Mouse (Mus musculus) right cerebral cortex, postnatal 25 days (tissue): ENCODE results near the gene Ttc7b.
A peak's percentile ranks its signal among the peaks of the same experiment; 100 is the strongest.

Experiments used
- DNase-seq: peaks from one replicate; pipeline ENCODE4 v3.0.0; 2022

The Ttc7b gene

GRCm38 (mm10) chr12:100406094-100406493 is 114.5 kb downstream of the Ttc7b start:
- DNase-seq, result no peak

- no peak for DNase-seq
Measured at GRCm38 (mm10) chr12:100405512-100406030, 115.1 kb downstream of the Ttc7b start.

DNA sequence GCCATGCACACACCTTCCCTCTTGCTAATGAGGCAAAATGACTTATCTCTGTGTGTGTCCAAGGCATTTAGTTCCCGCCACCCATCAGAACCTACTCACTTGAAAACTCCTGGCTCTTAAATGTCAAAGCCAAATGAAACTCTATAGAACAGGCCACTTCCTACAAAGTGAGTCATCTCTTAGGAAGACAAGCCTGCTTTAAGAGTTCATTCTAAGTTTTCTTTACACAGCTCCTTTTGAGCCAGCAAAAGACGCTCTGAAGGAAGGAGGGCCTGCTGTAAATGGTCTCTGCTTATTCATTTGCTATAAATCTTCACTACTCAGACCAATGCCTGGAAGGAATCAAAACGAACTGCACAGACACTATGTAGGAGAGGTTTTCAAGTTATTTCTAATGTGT is 116.2 kb downstream of the Ttc7b start:
- DNase-seq, result no peak

- DNase-seq, result peak; percentile 27
Measured at GRCm38 (mm10) chr12:100403005-100403324, 117.7 kb downstream of the Ttc7b start.

DNA sequence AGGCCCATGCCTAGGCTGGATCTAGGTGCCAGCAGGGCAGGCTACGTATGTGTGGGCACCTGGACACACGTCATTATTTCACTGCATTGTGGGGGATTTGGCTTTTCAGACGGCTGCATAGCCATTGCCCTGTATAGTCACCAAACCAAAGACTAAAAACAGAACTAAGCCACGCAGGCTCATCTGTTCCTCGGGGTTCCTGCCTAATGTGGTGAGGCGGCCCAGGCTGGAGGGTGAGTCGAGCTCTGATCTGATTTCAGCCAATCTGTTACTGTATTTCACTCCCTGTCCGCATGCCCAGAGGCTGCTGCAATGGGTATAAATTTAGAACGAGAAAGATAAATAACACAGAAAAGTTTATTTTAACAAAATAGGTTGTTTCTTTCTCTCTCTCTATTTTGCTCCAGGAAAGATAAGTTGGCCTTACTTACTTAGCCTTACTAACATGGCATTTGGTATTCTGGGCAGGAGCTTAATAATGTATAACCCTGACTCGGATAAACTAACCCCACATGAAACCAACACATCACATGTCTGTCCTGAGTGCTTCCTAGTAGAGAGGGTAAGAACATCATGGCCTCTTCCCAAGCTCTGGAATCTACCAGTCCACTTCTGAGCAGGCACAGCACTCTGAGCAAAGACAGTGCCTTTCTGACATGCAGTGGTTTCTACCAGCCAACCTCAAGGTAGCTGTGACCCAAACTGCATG is 118.2 kb downstream of the Ttc7b start:
- DNase-seq, result no peak

DNA sequence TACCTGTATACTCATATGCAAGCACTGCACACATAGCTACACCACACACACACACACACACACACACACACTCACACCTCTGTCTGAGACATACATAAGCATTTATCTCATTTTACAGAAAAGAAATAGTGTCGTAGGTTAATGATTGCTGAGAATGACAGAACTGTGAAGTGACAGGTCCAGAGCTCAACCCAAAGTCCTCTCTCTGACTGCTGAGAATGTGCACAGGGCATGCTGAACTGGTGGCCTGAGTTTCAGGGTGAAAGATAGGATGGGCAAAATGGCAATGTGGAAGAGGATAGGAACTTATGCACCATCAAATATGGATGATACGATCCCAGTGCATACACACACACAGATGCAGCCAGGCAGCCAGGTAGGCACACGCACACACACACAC is 120.5 kb downstream of the Ttc7b start:
- no peak for DNase-seq

- DNase-seq, result no peak
Measured at GRCm38 (mm10) chr12:100399126-100399727, 121.4 kb downstream of the Ttc7b start.

GRCm38 (mm10) chr12:100398268-100398943 is 122.2 kb downstream of the Ttc7b start:
- no peak for DNase-seq

DNA sequence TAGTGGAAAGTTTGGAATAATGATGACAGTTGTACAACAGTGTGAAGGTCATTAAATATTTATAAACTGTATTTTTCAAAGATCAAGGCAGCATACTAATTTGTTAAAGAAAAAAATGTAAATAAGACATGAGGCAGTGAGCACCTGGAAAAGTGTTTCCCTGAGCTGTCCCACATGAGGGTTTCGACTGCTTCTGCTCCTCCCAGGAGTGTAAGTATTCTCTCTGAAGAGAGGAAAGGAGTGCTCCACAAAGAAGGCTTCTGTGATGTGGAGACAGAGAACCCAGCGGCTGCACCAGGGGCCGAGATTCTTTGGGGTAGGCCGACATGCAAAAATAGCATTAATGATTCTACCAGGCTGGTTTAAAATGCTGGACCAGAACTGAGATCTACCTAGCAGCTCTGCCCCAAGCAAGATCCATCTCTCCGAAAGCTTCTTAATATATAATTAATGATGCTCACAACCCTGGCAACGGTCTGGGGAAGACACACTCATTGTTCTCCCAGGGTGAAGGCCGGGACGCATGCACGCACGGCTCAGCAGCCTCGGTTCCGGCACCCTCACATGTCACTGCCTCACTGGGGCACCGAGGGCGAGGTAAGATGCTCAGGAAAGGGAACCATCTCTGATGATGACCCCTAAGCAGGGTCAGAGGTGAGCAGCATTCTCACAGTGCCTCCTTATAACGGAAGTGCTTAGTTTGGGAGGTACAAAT is 123.0 kb downstream of the Ttc7b start:
- DNase-seq, result no peak

DNA sequence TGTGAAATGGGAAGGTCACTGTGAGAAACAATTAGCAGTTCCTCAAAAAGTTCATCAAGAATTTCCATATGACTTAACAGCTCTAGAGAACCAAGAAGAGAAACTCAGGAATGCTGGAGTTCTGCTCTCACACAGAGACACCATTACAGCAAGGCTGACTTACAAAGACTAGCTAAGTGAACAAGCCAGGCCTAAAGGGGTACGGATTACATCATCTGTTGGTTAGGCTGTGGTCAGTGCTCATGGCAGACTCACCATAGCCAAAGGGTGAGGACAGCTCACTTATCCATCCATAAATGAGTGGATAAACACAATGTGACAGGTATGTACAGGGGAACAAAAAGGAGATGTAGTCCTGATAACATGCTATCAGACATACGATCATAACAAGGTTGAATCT is 123.8 kb downstream of the Ttc7b start:
- no peak for DNase-seq

DNA sequence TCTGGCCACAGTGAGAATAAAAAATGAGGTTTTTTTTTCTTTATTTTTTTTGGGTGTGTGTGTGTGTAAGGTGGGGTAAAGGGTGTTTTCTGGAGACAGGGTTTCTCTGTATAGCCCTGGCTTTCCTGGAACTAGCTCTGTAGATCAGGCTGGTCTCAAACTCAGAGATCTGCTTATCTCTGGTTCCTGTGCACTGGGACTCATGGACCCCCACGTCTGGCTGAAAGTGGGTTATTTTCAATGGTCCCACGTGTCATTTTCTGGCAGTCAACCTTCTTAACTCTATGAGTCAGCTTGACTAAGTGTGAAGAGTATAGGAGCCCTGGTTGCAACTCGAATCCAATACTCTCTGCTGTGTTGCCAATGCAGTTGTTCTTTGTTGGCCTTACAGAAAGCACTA is 127.1 kb downstream of the Ttc7b start:
- DNase-seq, result no peak

DNA sequence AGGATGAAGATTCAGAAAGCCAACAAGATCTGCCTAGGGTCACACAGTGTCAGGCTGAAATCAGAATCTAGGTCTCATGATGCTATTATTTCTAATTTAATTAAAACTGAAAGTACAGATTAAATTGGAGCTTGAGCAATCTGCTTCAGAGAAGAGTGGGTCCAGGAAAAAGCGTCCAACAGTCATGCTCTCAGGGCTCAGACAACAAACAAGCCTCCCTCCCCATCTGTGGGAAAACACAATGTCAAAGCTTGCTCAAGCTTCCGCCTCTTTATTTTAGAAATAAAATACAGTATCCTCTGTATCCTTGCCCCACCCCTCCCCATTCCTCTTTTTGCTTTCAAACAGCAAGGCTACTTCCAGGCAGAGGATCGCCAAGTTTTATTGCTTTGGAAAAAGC is 127.5 kb downstream of the Ttc7b start:
- DNase-seq, result no peak

DNA sequence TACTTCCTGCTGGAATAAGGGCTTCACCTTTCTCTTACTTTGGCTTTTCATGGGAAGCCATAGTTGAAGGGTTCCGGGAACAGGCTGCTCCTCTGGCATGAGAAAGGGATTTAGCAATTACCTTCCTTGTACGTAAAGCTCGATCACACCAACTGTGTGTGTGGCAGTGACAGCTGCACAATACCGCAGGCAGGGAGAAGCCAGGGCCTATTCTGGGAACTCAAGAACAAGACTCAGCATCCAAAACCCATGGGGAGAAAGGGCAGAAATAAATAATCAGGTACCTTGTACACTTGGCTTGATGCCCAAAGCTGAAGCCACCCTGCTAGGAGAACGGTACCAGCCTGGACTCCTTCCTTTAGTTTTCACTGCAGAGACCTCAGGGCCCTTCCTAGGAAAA is 128.2 kb downstream of the Ttc7b start:
- DNase-seq, result no peak

DNA sequence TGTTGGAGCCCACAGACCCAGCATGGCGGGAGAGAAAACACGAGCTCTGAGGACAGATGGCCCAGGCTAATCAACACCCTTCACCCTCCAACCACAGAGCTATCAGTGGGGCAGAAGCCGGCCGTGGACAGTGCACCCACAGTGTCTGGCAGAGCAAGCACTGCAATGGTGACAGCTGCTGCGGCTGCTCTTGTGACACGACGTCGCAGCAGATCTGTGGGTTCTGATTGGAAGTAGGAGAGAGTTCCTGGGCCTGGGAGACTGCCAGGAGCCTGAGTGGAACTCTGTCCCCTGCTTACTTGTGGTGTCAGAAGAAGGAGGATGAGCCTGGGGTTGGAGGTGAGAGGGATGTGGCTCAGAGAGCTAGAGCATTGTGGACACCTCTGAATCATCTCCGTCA is 128.7 kb downstream of the Ttc7b start:
- no peak for DNase-seq

GRCm38 (mm10) chr12:100389878-100390710 is 130.5 kb downstream of the Ttc7b start:
- no peak for DNase-seq

- no peak for DNase-seq
Measured at GRCm38 (mm10) chr12:100386259-100386658, 134.4 kb downstream of the Ttc7b start.

DNA sequence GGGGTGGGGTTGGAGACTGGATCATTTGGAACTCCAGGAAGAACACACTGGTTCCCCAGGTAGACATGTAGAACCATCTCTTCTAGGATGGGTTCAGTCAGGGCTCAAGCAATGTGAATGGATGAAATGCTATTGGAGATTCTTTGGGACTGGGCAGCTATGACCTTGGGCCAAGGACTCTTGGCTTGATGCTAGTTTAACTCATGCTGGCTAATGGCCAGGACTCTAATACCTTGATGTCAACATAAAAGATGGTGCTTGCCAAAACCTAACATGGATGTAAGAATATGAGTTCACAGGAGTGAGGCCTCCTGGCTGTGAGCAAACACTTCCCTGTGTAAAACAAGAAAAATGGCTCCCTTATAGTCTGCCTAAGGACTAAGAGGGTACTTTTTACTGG is 138.1 kb downstream of the Ttc7b start:
- no peak for DNase-seq

- no peak for DNase-seq
Measured at GRCm38 (mm10) chr12:100381941-100382340, 138.7 kb downstream of the Ttc7b start.

DNA sequence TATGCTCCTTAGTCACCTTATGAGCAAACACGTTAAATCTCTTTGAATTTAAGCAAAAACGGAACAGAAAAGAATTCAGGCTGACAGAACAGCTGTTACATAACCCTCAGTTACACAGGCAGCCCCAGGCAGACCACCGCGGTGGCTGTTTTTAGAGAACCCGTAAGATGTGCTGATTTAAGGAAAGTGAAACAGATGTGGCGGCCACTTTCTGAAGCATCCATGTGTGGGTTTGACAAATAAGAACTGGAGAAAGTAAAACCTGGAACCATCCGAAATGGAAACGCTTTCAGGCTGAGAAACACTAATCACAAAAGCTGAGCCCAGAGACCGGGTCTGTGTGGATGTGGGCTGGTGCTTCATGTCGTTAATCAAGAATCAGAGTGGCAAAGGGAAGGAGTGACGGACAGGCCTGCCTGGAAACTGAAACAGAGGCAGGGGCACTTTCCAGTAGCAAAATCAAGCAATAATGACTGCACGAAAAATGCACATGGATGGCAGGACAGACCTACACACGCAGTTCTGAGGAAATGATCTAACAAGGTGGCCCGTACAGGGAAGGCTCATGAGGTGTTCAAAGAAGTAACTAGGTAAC is 139.8 kb downstream of the Ttc7b start:
- DNase-seq, result no peak

GRCm38 (mm10) chr12:100379833-100380232 is 140.8 kb downstream of the Ttc7b start:
- no peak for DNase-seq

- no peak for DNase-seq
Measured at GRCm38 (mm10) chr12:100378266-100378665, 142.4 kb downstream of the Ttc7b start.

- DNase-seq, result no peak
Measured at GRCm38 (mm10) chr12:100377791-100378190, 142.8 kb downstream of the Ttc7b start.
